8 mouse cellular contexts compared by ENCODE assay signal in genomic region chr3:123508056-123508674, GRCm38 (mm10).
DNase-seq lines count a peak whose midpoint lies in the region; ATAC-seq and TF ChIP-seq lines count a peak whose summit lies in the region.

No protein-coding gene starts in this region.

- peak overlapping the region; percentile 82 for H3K4me2 ChIP-seq in hindbrain, postnatal 0 days (ENCODE audit: low read depth, low read length)

- intact Hi-C loops in gastrocnemius, adult 2 months (cut with DNase I), result loop anchor here (5.0 to 10.0 kb wide), 2 partner anchors 121 to 333 kb away; partner anchors contain the start of gene Mettl14
- intact Hi-C loops in left cerebral cortex, adult 2 months (cut with DNase I), result loop anchor here (1.0 to 5.0 kb wide), 3 partner anchors 61 to 136 kb away; partner anchors contain the start of genes Mettl14 and Prss12

- H3K27ac ChIP-seq in gastrocnemius, adult 2 months, result peak overlapping the region; percentile 96
- H3K27ac ChIP-seq in hindbrain, postnatal 0 days, result peak overlapping the region; percentile 100
- H3K27ac ChIP-seq in left cerebral cortex, adult 2 months, result peak overlapping the region; percentile 96

- H3K4me1 ChIP-seq in hindbrain, postnatal 0 days (ENCODE audit: insufficient read depth, low read length), result peaks cover 9% of the 10 kb centered on the region; the same call in 1 of the 2 replicates

- no peaks in the 10 kb centered on the region for H3K36me3 ChIP-seq in hindbrain, postnatal 0 days (ENCODE audit: insufficient read depth, low read length)

- TF ChIP-seq CTCF in gastrocnemius, adult 2 months (IDR thresholded peaks at IDR 0.05), result peak; percentile 27; the same call in 1 of the 2 replicates
- peak; percentile 59 for TF ChIP-seq CTCF in hindbrain, postnatal 0 days (IDR thresholded peaks at IDR 0.05; ENCODE audit: low read depth)
- TF ChIP-seq CTCF in left cerebral cortex, adult 2 months (IDR thresholded peaks at IDR 0.05), result peak; percentile 18

- H3K4me3 ChIP-seq in gastrocnemius, adult 2 months, result peak overlapping the region; percentile 96
- H3K4me3 ChIP-seq in hindbrain, postnatal 0 days (ENCODE audit: low read length), result peak overlapping the region; percentile 69
- peak overlapping the region; percentile 92 for H3K4me3 ChIP-seq in left cerebral cortex, adult 2 months

- no peaks in the 10 kb centered on the region for H3K9me3 ChIP-seq in hindbrain, postnatal 0 days (ENCODE audit: low read length)

- WGBS in hindbrain, postnatal 0 days, result under 1% methylated on average over 53 of the region's 53 CpGs

- H3K9ac ChIP-seq in hindbrain, postnatal 0 days (replicated peaks; ENCODE audit: low read length), result peak overlapping the region; percentile 93

- H3K27me3 ChIP-seq in hindbrain, postnatal 0 days (ENCODE audit: insufficient read depth, low read length), result no peaks in the 10 kb centered on the region

- ATAC-seq in common myeloid progenitor, adult 5-6 weeks (replicated peaks; ENCODE audit: low read depth, poor library complexity, severe bottlenecking), result peak; percentile 74
- ATAC-seq in hindbrain, postnatal 0 days, result peak; percentile 99
- ATAC-seq in megakaryocyte, adult 5-6 weeks (ENCODE audit: poor library complexity, severe bottlenecking), result peak; percentile 78

- peak; percentile 99 for DNase-seq in ZHBTc4 (ENCODE audit: low read depth, low spot score)
- DNase-seq in gastrocnemius, adult 2 months, result peak; percentile 99
- DNase-seq in hindbrain, postnatal 0 days (ENCODE audit: low spot score), result peak; percentile 100
- DNase-seq in left cerebral cortex, adult 2 months (ENCODE audit: extremely low spot score in 1 of 2, low spot score in 2 of 2), result peak; percentile 98 to 99
- DNase-seq in right cerebral cortex, adult 2 months (ENCODE audit: low spot score in 2 of 2), result peak; percentile 98 to 99
- DNase-seq in urinary bladder, postnatal 14 days (ENCODE audit: low spot score), result peak; percentile 99

Comparison
In these comparisons a context has a peak if more than half of its experiments do, and no peak if none do; other contexts are left out.
1. Peak in every context shown above with its lines: DNase-seq, ATAC-seq, H3K4me3 ChIP-seq and H3K27ac ChIP-seq.